Mouse (Mus musculus) left cerebral cortex, postnatal 14 days (tissue): Measurements from ENCODE around the gene Trpm1. TPM values are rescaled to one million over a fixed set of nuclear protein-coding genes. Genes with fewer than 3 reads are reported as not detected.

ENCODE experiments used
- DNase-seq, 2 experiments: peaks; one replicate each; pipeline ENCODE4 v3.0.0; 2021 to 2022; ENCODE audit warnings: low spot score in 2 of 2, mixed read lengths in 1 of 2
- intact Hi-C: fragments of 180-260 bp; cut with DNase I; formaldehyde crosslinking; loops from one replicate; pipeline ENCODE4 v1.15.1; 2025
- total RNA-seq, 2 experiments: library from RNA; stranded (reverse); gene quantifications; 2 replicates each; pipeline ENCODE4 v1.2.3; 2021

The Trpm1 gene
- total RNA-seq, 2 experiments from 2014 or later: 0.40 to 0.68 TPM

GRCm38 (mm10) chr7:64265502-64266279 is 112.1 kb downstream of the Trpm1 start:
- intact Hi-C loops: no loop called here
- DNase-seq: no peak

- no peak for DNase-seq
- intact Hi-C loops: no loop called here
These were observed 113.0 kb downstream of the Trpm1 start for GRCm38 (mm10) chr7:64266587-64266986.

GRCm38 (mm10) chr7:64271926-64272325 is 118.3 kb downstream of the Trpm1 start:
- intact Hi-C loops: no loop called here
- DNase-seq: no peak

- intact Hi-C loops: no loop called here
- no peak for DNase-seq
These were observed 121.9 kb downstream of the Trpm1 start for GRCm38 (mm10) chr7:64275518-64275917.

GRCm38 (mm10) chr7:64276921-64277320 is 123.3 kb downstream of the Trpm1 start:
- DNase-seq: no peak
- intact Hi-C loops: no loop called here

- intact Hi-C loops: no loop called here
- DNase-seq: no peak
These were observed 124.9 kb downstream of the Trpm1 start for GRCm38 (mm10) chr7:64278526-64278925.

GRCm38 (mm10) chr7:64279548-64279947 is 125.9 kb downstream of the Trpm1 start:
- DNase-seq: no peak
- intact Hi-C loops: no loop called here

GRCm38 (mm10) chr7:64286566-64286965 is 132.9 kb downstream of the Trpm1 start:
- intact Hi-C loops: no loop called here
- no peak for DNase-seq

- intact Hi-C loops: no loop called here
- DNase-seq: peak; percentile 99
These were observed 133.9 kb downstream of the Trpm1 start, which contains the start of gene Mtmr10 for GRCm38 (mm10) chr7:64287414-64288091. Gene Mtmr10 (plus strand): TSS chr7:64287653.

GRCm38 (mm10) chr7:64289416-64289815 is 135.8 kb downstream of the Trpm1 start:
- intact Hi-C loops: no loop called here
- DNase-seq: no peak

GRCm38 (mm10) chr7:64290431-64290830 is 136.8 kb downstream of the Trpm1 start:
- intact Hi-C loops: loop anchor here (10.0 kb wide), 1 partner anchor 126 kb away; no protein-coding TSS in a partner anchor
- DNase-seq: no peak

GRCm38 (mm10) chr7:64291722-64292121 is 138.1 kb downstream of the Trpm1 start:
- DNase-seq: peak in 1 of 2 experiments; percentile 30
- intact Hi-C loops: loop anchor here (10.0 kb wide), 1 partner anchor 127 kb away; no protein-coding TSS in a partner anchor

GRCm38 (mm10) chr7:64296286-64297010 is 142.8 kb downstream of the Trpm1 start:
- DNase-seq: peak in 1 of 2 experiments; percentile 13

GRCm38 (mm10) chr7:64310241-64310640 is 156.6 kb downstream of the Trpm1 start:
- intact Hi-C loops: no loop called here
- DNase-seq: no peak

More at GRCm38 (mm10) chr7:64296286-64297010, 142.8 kb downstream of the Trpm1 start:
- intact Hi-C loops: loop anchor here (10.0 kb wide), 1 partner anchor 132 kb away; no protein-coding TSS in a partner anchor

- DNase-seq: no peak
- intact Hi-C loops: no loop called here
These were observed 157.1 kb downstream of the Trpm1 start for GRCm38 (mm10) chr7:64310756-64311155.

GRCm38 (mm10) chr7:64312811-64313210 is 159.2 kb downstream of the Trpm1 start:
- intact Hi-C loops: no loop called here
- DNase-seq: no peak
